Mouse (Mus musculus) C2C12 (cell line): ENCODE data around the gene Kcnmb4. TPM values are rescaled to one million over a fixed set of nuclear protein-coding genes. Genes with fewer than 3 reads are reported as not detected.

Source experiments
- H3K27me3 ChIP-seq: one replicate; pipeline ENCODE4 v1.6.1; 2011; ENCODE audit not compliant: control insufficient read depth, insufficient read depth, insufficient read length
- H3K36me3 ChIP-seq: one replicate; pipeline ENCODE4 v1.6.1; 2011; ENCODE audit not compliant: control insufficient read depth, insufficient read depth
- H3K4me3 ChIP-seq: one replicate; pipeline ENCODE4 v1.5.1; 2011; ENCODE audit warnings: mild to moderate bottlenecking, control low read depth; ENCODE audit not compliant: poor library complexity, insufficient read depth, severe bottlenecking
- H3K79me2 ChIP-seq: one replicate; pipeline ENCODE4 v1.6.1; 2011; ENCODE audit not compliant: control insufficient read depth, insufficient read depth
- H3K79me3 ChIP-seq: one replicate; pipeline ENCODE4 v1.6.1; 2011; ENCODE audit warnings: low read depth, control low read depth
- H3ac ChIP-seq: one replicate; pipeline ENCODE3; 2011; ENCODE audit warnings: low read depth; ENCODE audit not compliant: control insufficient read depth, insufficient read length
- CEBPB ChIP-seq: IDR thresholded peaks from one replicate; pipeline ENCODE4 v1.6.1; 2011; ENCODE audit warnings: low read depth, mild to moderate bottlenecking, control low read depth, moderate library complexity
- CTCF ChIP-seq: IDR thresholded peaks from one replicate; pipeline ENCODE4 v1.5.1; 2011; ENCODE audit not compliant: control insufficient read depth, insufficient read depth, insufficient read length
- FOSL1 ChIP-seq: IDR thresholded peaks from one replicate; pipeline ENCODE4 v1.8.0; 2011; ENCODE audit warnings: mild to moderate bottlenecking, low read length; ENCODE audit not compliant: poor library complexity, insufficient read depth, severe bottlenecking
- MAX ChIP-seq: IDR thresholded peaks from one replicate; pipeline ENCODE4 v1.6.1; 2011; ENCODE audit warnings: mild to moderate bottlenecking, control low read depth
- MYOD1 ChIP-seq: IDR thresholded peaks from one replicate; pipeline ENCODE4 v1.6.1; 2011; ENCODE audit warnings: low read depth; ENCODE audit not compliant: control insufficient read depth, insufficient read length
- MYOG ChIP-seq: IDR thresholded peaks from one replicate; pipeline ENCODE4 v1.6.1; 2011; ENCODE audit not compliant: control insufficient read depth, insufficient read length; ENCODE audit errors: extremely low read depth
- USF1 ChIP-seq: IDR thresholded peaks from one replicate; pipeline ENCODE4 v1.6.1; 2011; ENCODE audit warnings: low read depth, mild to moderate bottlenecking, control low read depth, moderate library complexity
- polyA plus RNA-seq: library from polyadenylated mRNA; unstranded; fragments of >200 nt; fragmentation: generic; extraction: Trizol; gene quantifications from one replicate; pipeline ENCODE4 v1.2.1, GENCODE M21; 2012; ENCODE audit warnings: missing spikeins

Gene Kcnmb4
- polyA plus RNA-seq, 1 experiment: 14.1 TPM

DNA sequence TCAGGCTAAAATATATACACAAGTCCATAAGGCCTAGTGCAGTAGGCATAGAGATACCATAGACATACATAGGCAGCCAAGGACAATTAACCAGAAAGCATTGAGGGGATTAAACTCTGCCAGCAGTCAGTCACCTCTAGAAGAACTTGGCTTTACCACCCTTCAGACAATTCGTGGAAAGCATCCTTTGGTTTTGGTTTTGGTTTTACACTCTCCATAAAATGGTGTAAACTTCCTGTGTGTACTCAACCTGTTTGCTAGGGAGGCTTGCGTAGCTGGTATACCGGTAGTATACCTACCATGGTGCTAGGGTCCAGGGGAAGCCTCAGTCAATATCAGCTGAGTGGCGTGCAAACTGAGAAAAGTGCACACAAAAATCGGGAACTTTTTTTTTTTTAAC lies 77.4 kb downstream of the Kcnmb4 start:
- Histone ChIP-seq H3K4me3 (no peak overlapping the region), H3K36me3 (no peaks in the 10 kb centered on the region)
- no peak for TF ChIP-seq FOSL1
- TF ChIP-seq CEBPB: no peak
- no peak for TF ChIP-seq CTCF
- TF ChIP-seq MAX: no peak

DNA sequence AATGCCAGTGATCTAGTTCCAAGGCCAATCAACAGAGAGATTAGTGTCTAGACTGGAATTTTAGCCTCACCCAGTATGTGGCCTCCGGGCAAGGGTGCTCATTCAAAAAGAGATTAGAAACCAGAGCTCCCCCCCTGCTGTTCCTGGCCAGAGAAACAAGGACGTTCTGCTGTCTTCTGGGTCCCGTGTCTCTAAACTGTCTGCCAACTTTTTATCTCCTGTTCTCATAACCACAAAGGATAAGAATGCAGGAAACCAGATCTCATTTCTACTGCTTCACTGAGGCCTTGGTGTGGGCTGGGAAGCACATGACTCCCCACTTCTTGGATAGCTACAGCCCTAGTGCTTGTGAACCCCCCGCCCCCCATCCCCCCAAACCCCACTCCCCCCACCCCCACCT lies 79.1 kb downstream of the Kcnmb4 start:
- TF ChIP-seq USF1: peak; percentile 72
- peak; percentile 59 for TF ChIP-seq MAX
- no peak for TF ChIP-seq MYOG
- Histone ChIP-seq H3K79me2 (no peaks in the 10 kb centered on the region), H3K79me3 (no peaks in the 10 kb centered on the region), H3K27me3 (no peaks in the 10 kb centered on the region), H3K4me3 (no peak overlapping the region), H3ac (no peak overlapping the region), H3K36me3 (no peaks in the 10 kb centered on the region)

More for the DNA sequence above, 77.4 kb downstream of the Kcnmb4 start:
- Histone ChIP-seq H3K27me3 (no peaks in the 10 kb centered on the region), H3ac (no peak overlapping the region), H3K79me3 (no peaks in the 10 kb centered on the region), H3K79me2 (no peaks in the 10 kb centered on the region)

DNA sequence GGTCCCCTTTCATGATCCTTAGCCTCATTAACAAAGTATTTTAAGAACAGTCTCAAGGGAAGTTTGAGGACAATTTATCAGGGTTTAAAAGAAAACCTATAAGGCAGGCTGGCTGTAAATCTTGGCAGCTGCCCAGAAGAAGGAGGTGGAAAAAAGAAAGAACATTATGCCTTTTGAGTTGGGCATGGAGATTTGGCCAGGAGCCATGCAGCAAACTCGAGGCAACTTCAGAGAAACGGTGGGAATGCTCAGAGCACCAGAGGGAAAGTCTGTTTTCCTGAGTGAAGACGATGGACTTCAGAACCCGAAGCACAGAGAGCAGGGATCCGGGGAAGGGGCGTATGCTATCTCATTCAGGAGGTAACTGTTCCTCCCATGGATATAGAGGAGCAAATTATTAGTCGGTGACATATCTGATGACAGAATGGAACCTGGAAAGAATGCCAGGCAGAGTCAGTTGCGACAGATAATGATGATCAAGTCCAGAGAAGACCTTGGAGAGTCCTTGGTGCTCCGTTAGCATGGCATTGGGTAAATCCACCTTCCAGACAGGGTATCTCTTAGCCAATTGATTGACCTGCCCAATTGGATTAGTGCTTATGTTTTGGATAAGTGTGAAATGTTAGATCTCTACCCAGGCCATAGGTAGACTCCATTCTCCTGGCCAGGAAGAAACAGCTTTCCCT lies 79.7 kb downstream of the Kcnmb4 start:
- TF ChIP-seq CEBPB (peak; percentile 22), USF1 (no peak), CTCF (no peak), MAX (no peak), FOSL1 (no peak)
- Histone ChIP-seq H3K4me3 (no peak overlapping the region), H3K27me3 (no peaks in the 10 kb centered on the region), H3K36me3 (no peaks in the 10 kb centered on the region), H3K79me3 (no peaks in the 10 kb centered on the region), H3K79me2 (no peaks in the 10 kb centered on the region), H3ac (no peak overlapping the region)

DNA sequence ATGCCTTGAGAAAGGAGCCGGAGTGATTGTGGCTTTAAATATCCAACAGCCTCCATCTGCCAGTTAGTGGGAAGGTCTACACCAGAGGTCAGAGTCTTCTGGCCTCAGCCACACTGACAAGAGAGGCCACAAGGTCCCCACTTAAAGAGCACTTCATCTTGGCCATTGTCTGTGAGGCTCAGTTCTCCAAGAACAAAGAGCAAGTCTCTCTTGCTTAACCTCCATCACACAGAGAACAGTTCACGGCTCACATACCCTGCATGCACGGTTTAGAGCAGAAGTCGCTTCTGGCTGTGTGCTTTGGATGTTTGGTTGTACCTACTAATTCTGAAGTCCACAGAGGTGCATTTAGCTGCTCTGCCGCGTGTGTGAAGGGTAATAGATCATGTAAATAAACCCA lies 84.8 kb downstream of the Kcnmb4 start:
- Histone ChIP-seq H3K27me3 (no peaks in the 10 kb centered on the region), H3ac (no peak overlapping the region), H3K4me3 (no peak overlapping the region), H3K79me3 (no peaks in the 10 kb centered on the region), H3K36me3 (no peaks in the 10 kb centered on the region), H3K79me2 (no peaks in the 10 kb centered on the region)
- TF ChIP-seq CEBPB (no peak), FOSL1 (no peak), USF1 (no peak), MYOG (no peak), MYOD1 (no peak), MAX (no peak), CTCF (no peak)

DNA sequence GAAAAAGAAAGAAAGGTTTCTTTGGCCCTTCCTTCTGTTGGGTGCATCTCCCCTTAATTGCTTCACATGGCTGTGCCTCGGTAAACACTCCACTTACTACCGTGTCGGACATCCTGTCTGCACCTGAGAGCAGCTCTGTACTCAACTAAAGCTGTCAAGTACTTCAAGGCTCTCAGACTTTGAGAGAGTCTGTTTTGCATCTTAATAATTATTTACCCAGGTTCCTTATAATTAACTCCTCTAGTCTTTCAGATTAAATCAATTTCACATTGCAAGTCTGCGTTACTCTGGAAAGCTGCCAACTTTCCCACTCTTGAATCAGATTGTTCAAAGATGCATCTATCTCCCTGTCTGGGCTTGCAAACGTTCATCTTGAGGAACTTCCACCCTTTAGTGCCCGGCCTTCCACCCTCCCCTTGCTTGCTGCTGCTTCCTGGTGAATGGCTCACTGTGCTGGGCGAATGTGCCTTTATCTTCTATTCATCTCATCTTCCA lies 87.2 kb downstream of the Kcnmb4 start:
- Histone ChIP-seq H3K79me3 (no peaks in the 10 kb centered on the region), H3K4me3 (no peak overlapping the region), H3K27me3 (no peaks in the 10 kb centered on the region), H3K79me2 (no peaks in the 10 kb centered on the region), H3ac (no peak overlapping the region), H3K36me3 (no peaks in the 10 kb centered on the region)
- TF ChIP-seq CEBPB (no peak), CTCF (no peak), FOSL1 (no peak), MAX (no peak), MYOD1 (no peak), MYOG (no peak), USF1 (no peak)

DNA sequence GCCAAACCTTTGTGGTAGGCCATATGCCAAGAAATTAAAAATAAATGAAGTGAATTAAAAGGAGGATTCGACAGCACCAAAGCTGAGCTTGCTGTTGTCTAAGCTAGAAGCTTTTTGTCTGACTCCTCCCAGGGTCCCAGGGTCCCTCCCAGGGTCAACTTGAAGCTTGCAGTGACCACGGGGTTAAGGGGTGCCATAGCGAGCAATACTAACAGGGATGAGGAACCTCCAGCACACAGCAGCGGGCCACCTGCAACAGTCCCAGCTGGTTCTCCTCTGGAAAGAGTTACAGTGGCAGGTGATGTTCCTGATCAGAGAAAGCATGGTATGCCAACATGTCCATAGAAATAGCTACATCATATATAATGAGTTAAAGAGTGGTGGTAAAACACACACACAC lies 89.3 kb downstream of the Kcnmb4 start:
- Histone ChIP-seq H3K79me3 (no peaks in the 10 kb centered on the region), H3K4me3 (no peak overlapping the region), H3K27me3 (no peaks in the 10 kb centered on the region), H3K79me2 (no peaks in the 10 kb centered on the region), H3ac (no peak overlapping the region), H3K36me3 (no peaks in the 10 kb centered on the region)
- TF ChIP-seq MYOG (no peak), FOSL1 (no peak), USF1 (no peak), CTCF (no peak), MYOD1 (no peak), MAX (no peak), CEBPB (no peak)
